Mouse (Mus musculus): ENCODE measurements around the gene Hexa. TPM values are rescaled to one million over a fixed set of nuclear protein-coding genes. Genes with fewer than 3 reads are reported as not detected.

The Hexa gene
- total RNA-seq, 2 experiments from 2014 or later: 49.3 to 53.1 TPM

GRCm38 (mm10) chr9:59565600-59565999 is 26.3 kb downstream of the Hexa start:
- DNase-seq (ENCODE audit: extremely low spot score in 1 of 2, low spot score in 2 of 2): peak; percentile 66 to 70
- no peak overlapping the region for H3K4me3 ChIP-seq
- intact Hi-C loops (cut with DNase I): no loop called here
- peak; percentile 85 for TF ChIP-seq CTCF (IDR thresholded peaks at IDR 0.05)
- no peak overlapping the region for H3K27ac ChIP-seq

- peak; percentile 74 for TF ChIP-seq CTCF (IDR thresholded peaks at IDR 0.05)
- DNase-seq (ENCODE audit: extremely low spot score in 1 of 2, low spot score in 2 of 2): peak; percentile 61 to 62
- intact Hi-C loops (cut with DNase I): loop anchor here (1.0 kb wide), 1 partner anchor 17 kb away; no protein-coding TSS in a partner anchor
- no peak overlapping the region for H3K4me3 ChIP-seq
- no peak overlapping the region for H3K27ac ChIP-seq
These were observed 27.8 kb downstream of the Hexa start for GRCm38 (mm10) chr9:59567111-59567510.

- H3K4me3 ChIP-seq: no peak overlapping the region
- no peak for DNase-seq (ENCODE audit: extremely low spot score in 1 of 2, low spot score in 2 of 2)
- no peak for TF ChIP-seq CTCF (IDR thresholded peaks at IDR 0.05)
- intact Hi-C loops (cut with DNase I): no loop called here
- no peak overlapping the region for H3K27ac ChIP-seq
These were observed 32.5 kb downstream of the Hexa start for GRCm38 (mm10) chr9:59571852-59572251.

- peak overlapping the region; percentile 77 for H3K27ac ChIP-seq
- no peak for DNase-seq (ENCODE audit: extremely low spot score in 1 of 2, low spot score in 2 of 2)
- no peak for TF ChIP-seq CTCF (IDR thresholded peaks at IDR 0.05)
- intact Hi-C loops (cut with DNase I): no loop called here
- peak overlapping the region; percentile 60 for H3K4me3 ChIP-seq
These were observed 38.1 kb downstream of the Hexa start for GRCm38 (mm10) chr9:59577401-59577800.

- peak; percentile 91 to 92 for DNase-seq (ENCODE audit: extremely low spot score in 1 of 2, low spot score in 2 of 2)
- no peak for TF ChIP-seq CTCF (IDR thresholded peaks at IDR 0.05)
- H3K4me3 ChIP-seq: peak within 1 kb of the TSS; percentile 60
- peak within 1 kb of the TSS; percentile 77 for H3K27ac ChIP-seq
- intact Hi-C loops (cut with DNase I): no loop called here
These were observed 38.6 kb downstream of the Hexa start, which contains the start of gene Celf6 for GRCm38 (mm10) chr9:59577844-59578504. Gene Celf6, plus strand, starts transcription at chr9:59577917.

GRCm38 (mm10) chr9:59578505-59578867 is 39.1 kb downstream of the Hexa start:
- no peak for DNase-seq (ENCODE audit: extremely low spot score in 1 of 2, low spot score in 2 of 2)
- Histone ChIP-seq H3K27ac (peak overlapping the region; percentile 63), H3K4me3 (peak overlapping the region; percentile 60)
- TF ChIP-seq CTCF (IDR thresholded peaks at IDR 0.05): no peak
- intact Hi-C loops (cut with DNase I): no loop called here

- H3K27ac ChIP-seq: no peak overlapping the region
- peak; percentile 90 for TF ChIP-seq CTCF (IDR thresholded peaks at IDR 0.05)
- no peak overlapping the region for H3K4me3 ChIP-seq
- intact Hi-C loops (cut with DNase I): loop anchor here (1.0 to 5.0 kb wide), 2 partner anchors 18 to 228 kb away; no protein-coding TSS in a partner anchor
- DNase-seq (ENCODE audit: extremely low spot score in 1 of 2, low spot score in 2 of 2): peak; percentile 77 to 78
These were observed 45.5 kb downstream of the Hexa start for GRCm38 (mm10) chr9:59584871-59585308.

- Histone ChIP-seq H3K27ac (peak overlapping the region; percentile 91), H3K4me3 (no peak overlapping the region)
- DNase-seq (ENCODE audit: extremely low spot score in 1 of 2, low spot score in 2 of 2): no peak
- intact Hi-C loops (cut with DNase I): no loop called here
- no peak for TF ChIP-seq CTCF (IDR thresholded peaks at IDR 0.05)
These were observed 48.9 kb downstream of the Hexa start for GRCm38 (mm10) chr9:59588252-59588651.

- no peak for TF ChIP-seq CTCF (IDR thresholded peaks at IDR 0.05)
- H3K4me3 ChIP-seq: peak overlapping the region; percentile 27; the same call in 1 of the 2 replicates
- H3K27ac ChIP-seq: peak overlapping the region; percentile 91
- DNase-seq (ENCODE audit: extremely low spot score in 1 of 2, low spot score in 2 of 2): peak; percentile 63 to 79
- intact Hi-C loops (cut with DNase I): no loop called here
These were observed 49.7 kb downstream of the Hexa start for GRCm38 (mm10) chr9:59588710-59589671.

GRCm38 (mm10) chr9:59589703-59590439 is 50.5 kb downstream of the Hexa start:
- intact Hi-C loops (cut with DNase I): loop anchor here (1.0 kb wide), 1 partner anchor 24 kb away; no protein-coding TSS in a partner anchor
- Histone ChIP-seq H3K27ac (peak overlapping the region; percentile 91), H3K4me3 (no peak overlapping the region)
- TF ChIP-seq CTCF (IDR thresholded peaks at IDR 0.05): no peak
- DNase-seq (ENCODE audit: extremely low spot score in 1 of 2, low spot score in 2 of 2): peak; percentile 53 to 57

- DNase-seq (ENCODE audit: extremely low spot score in 1 of 2, low spot score in 2 of 2): no peak
- intact Hi-C loops (cut with DNase I): no loop called here
- TF ChIP-seq CTCF (IDR thresholded peaks at IDR 0.05): no peak
- Histone ChIP-seq H3K4me3 (no peak overlapping the region), H3K27ac (no peak overlapping the region)
These were observed 62.3 kb downstream of the Hexa start for GRCm38 (mm10) chr9:59601661-59602060.
